Mouse (Mus musculus): Measurements from ENCODE around the gene Itpka. TPM values are rescaled to one million over a fixed set of nuclear protein-coding genes. Genes with fewer than 3 reads are reported as not detected.

Itpka gene
- polyA plus RNA-seq, 1 experiment, result 7.7 TPM

DNA sequence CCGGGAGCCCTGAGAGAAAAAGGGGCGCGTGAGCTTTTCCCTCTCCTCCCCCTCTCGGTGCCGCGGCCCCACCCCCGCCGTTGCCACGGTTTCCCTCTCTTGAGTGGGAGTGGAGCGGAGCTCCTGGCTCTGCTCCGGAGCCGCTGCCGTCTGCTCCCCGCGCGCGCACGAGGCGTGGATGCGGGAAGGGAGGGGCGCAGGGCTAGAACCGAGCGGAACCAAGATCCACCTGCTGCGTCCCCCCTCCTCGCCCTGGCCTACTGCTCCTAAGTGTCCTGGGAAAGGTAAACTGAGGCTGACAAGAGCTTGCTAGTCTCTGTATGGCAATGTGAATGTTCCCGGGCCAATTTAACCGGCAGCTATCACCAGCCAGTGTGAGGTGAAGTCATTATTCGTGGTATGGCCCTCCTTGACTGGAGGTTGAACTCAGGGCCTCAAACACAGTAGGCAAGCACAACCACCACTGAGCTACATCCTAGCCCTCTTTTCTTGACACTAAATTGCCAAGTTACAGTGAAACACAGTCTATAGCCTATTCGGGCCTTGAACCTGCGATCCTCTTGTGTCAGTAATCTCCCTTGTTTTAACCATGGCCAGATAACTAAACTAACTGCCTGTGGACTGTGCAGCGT lies 1.2 kb downstream of the Itpka start:
- Histone ChIP-seq H3K4me1 (ENCODE audit: control insufficient read depth, insufficient read depth, insufficient read length, low read length) (peaks cover 19% of the 10 kb centered on the region; the same call in 1 of the 2 replicates), H3K27ac (replicated peaks; ENCODE audit: low read depth, low read length) (no peak overlapping the region), H3K4me3 (ENCODE audit: insufficient read depth, low read depth, low read length) (peak overlapping the region; percentile 76)

- peaks cover 19% of the 10 kb centered on the region; the same call in 1 of the 2 replicates for H3K4me1 ChIP-seq (ENCODE audit: control insufficient read depth, insufficient read depth, insufficient read length, low read length)
- peak overlapping the region; percentile 76 for H3K4me3 ChIP-seq (ENCODE audit: insufficient read depth, low read depth, low read length)
- H3K27ac ChIP-seq (replicated peaks; ENCODE audit: low read depth, low read length), result no peak overlapping the region
Measured at GRCm38 (mm10) chr2:119743808-119744162, 1.6 kb downstream of the Itpka start.

DNA sequence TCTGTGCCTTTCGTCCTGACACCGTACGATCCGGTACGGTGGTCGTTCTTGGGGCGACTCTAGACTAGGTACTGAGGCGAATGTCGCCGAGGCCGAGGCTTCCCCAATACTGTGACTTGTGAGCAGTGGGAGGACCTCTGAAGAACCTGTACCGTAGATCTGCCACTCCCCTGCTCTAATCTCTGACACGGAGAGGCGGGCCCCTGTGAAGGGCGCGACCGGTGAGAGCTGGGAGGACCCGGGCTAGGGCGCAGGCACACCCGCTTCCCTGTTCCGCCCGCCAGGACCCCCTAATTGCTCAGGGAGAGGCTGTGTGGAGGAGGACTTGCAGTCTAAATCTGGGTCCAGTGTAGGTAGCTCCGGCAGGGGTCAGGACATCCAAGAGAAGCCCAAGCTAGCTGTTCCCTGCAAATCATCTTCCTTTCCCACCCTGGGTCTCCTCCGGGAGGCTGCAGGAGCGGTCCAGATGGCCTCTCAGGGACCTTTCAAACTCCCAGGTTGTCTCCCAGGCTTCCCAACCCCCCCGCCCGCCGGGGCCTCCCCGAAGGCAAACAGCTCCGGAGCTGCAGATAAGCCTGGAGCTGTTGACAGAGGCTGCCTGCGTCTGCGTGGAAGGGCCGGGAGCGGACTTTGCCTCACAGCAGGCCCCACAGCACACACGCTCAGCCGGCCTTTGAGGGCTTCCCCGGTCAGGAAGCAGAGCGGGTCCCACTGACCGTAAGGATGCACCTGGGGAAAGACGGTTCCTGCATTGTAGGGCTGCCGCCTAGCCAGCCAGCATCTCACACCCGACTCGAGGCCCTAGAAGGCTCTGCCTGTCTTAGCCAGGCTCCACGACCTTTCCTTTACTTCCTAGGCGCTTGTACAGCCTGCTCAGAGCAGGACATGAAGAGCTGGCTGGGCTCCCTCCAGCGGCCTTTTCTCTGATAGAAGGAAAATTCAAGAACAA lies 2.3 kb downstream of the Itpka start:
- peak overlapping the region; percentile 21 for H3K4me3 ChIP-seq (ENCODE audit: insufficient read depth, low read depth, low read length)
- H3K27ac ChIP-seq (replicated peaks; ENCODE audit: low read depth, low read length), result no peak overlapping the region
- peaks cover 19% of the 10 kb centered on the region; the same call in 1 of the 2 replicates for H3K4me1 ChIP-seq (ENCODE audit: control insufficient read depth, insufficient read depth, insufficient read length, low read length)

GRCm38 (mm10) chr2:119745281-119745680 lies 3.1 kb downstream of the Itpka start:
- H3K4me3 ChIP-seq (ENCODE audit: insufficient read depth, low read depth, low read length), result no peak overlapping the region
- no peak overlapping the region for H3K27ac ChIP-seq (replicated peaks; ENCODE audit: low read depth, low read length)
- peaks cover 19% of the 10 kb centered on the region; the same call in 1 of the 2 replicates for H3K4me1 ChIP-seq (ENCODE audit: control insufficient read depth, insufficient read depth, insufficient read length, low read length)

GRCm38 (mm10) chr2:119747554-119747953 lies 5.4 kb downstream of the Itpka start:
- Histone ChIP-seq H3K4me1 (ENCODE audit: control insufficient read depth, insufficient read depth, insufficient read length, low read length) (peaks cover 16% of the 10 kb centered on the region; the same call in 1 of the 2 replicates), H3K4me3 (ENCODE audit: insufficient read depth, low read depth, low read length) (no peak overlapping the region), H3K27ac (replicated peaks; ENCODE audit: low read depth, low read length) (no peak overlapping the region)

GRCm38 (mm10) chr2:119749260-119749659 lies 7.1 kb downstream of the Itpka start:
- H3K4me3 ChIP-seq (ENCODE audit: insufficient read depth, low read depth, low read length), result no peak overlapping the region
- H3K4me1 ChIP-seq (ENCODE audit: control insufficient read depth, insufficient read depth, insufficient read length, low read length), result peaks cover 5% of the 10 kb centered on the region; the same call in 1 of the 2 replicates
- no peak overlapping the region for H3K27ac ChIP-seq (replicated peaks; ENCODE audit: low read depth, low read length)

GRCm38 (mm10) chr2:119757601-119758100 lies 15.5 kb downstream of the Itpka start:
- Histone ChIP-seq H3K4me3 (ENCODE audit: insufficient read depth, low read depth, low read length) (peak overlapping the region; percentile 58), H3K4me1 (ENCODE audit: control insufficient read depth, insufficient read depth, insufficient read length, low read length) (no peaks in the 10 kb centered on the region), H3K27ac (replicated peaks; ENCODE audit: low read depth, low read length) (no peak overlapping the region)

DNA sequence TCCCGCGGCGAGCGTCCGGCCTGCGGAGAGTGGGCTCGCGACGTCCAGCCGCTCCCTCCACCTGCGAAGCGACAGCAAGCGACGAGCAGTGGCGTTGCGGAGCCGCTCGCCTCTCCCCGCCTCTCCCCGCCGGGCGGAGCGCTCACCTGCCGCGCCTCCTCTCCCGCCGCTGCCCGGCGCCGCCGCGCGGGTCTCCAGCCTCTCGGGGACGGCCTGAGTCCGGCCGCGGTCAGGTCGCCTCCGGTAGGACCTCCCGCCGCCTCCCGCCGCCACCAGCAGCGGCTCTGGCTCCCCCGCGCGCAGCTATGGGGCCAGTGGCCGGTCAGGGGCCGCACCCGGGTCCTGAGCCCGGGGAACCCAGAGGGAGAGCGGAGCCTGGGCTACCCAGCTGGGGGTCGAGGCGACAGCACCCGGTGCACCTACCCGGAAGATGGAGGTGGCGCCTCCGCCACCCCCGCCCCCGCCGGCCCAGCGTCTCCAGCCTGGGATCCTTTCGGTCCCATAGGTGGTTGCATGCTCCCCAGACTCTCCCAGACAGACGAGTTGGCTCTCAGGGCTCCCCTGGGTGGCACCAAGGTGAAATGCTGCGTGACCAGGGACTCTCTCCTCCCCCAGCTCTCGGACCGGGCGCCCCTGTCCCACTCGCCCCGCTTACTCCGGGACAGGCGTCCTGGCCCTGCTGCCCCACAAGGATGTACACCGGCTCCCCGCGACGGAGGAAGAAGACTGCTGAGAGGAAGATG lies 16.1 kb downstream of the Itpka start:
- Histone ChIP-seq H3K4me1 (ENCODE audit: control insufficient read depth, insufficient read depth, insufficient read length, low read length) (no peaks in the 10 kb centered on the region), H3K4me3 (ENCODE audit: insufficient read depth, low read depth, low read length) (peak overlapping the region; percentile 58), H3K27ac (replicated peaks; ENCODE audit: low read depth, low read length) (no peak overlapping the region)

DNA sequence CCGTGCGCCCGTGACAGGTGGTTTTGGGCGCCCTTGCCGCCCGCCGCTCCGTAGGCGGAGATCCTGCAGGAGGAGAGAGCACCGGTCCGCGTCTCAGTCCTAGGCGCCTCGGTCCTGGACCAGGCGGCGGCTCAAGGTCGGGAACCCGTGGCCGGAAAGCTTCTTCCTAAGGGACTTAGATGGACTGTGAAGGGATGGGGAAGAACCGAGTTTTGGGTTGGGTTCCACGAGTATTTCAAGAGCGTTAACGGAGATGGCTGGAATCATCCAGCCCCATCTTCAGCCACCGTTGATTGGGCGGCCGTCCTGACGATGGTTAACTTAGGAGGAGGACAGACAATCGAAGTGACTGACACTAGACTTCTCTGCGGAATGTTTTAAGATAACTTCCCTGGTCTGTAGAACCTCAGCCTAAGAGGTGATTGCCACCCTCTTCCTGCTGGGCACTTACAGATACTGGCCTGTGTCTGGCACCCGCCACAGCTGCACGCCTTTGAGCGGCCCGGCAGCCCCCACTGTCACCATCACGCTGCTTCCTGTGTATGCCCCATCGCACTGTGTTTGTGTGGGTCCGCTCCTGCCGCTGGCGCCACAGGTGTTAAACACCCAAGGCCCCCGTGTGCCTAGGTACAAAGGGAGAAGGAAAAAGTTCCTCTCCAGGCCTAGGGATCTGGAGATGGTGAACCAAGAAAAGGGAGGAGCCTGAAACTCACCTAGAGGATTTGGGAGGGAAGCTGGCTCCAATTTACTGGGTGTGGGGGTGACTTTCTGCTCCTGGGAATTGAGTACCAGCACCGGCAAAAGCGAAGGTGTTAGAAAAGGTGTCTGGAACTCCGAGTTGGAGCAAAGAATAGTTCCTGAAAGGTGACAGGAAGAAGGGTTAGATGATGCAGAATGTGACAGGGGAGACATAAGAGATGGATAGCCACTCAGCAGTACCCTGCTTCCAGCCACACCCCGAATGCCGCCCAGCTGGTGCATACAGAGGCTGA lies 17.0 kb downstream of the Itpka start:
- peak overlapping the region; percentile 58 for H3K4me3 ChIP-seq (ENCODE audit: insufficient read depth, low read depth, low read length)

DNA sequence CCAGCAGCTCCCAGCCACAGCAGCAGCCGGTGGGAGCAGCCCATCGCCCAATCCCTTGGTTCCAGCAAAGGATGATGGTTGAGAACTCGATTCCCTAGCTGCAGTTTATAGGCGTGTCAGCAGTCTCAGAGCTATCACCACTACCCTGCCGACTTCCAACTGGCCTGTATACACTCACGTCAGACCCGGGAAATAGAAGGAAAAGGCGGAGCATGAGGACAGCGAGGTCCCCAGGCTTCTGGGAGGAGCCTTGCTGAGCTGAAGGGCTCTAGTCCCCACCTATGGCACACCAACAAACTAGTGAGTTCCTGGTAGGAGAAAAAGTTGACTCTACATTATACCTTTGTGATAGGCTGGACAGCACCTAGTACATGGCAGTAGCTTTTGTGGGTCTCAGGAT lies 18.1 kb downstream of the Itpka start, which contains the start of gene Ltk:
Gene Ltk (minus strand): TSS at position 181 of the 400 bp plus-strand sequence.
- Histone ChIP-seq H3K27ac (replicated peaks; ENCODE audit: low read depth, low read length) (no peak within 1 kb of the TSS), H3K4me1 (ENCODE audit: control insufficient read depth, insufficient read depth, insufficient read length, low read length) (no peaks in the 10 kb centered on the region), H3K4me3 (ENCODE audit: insufficient read depth, low read depth, low read length) (no peak within 1 kb of the TSS)

More for the DNA sequence above, 17.0 kb downstream of the Itpka start:
- H3K27ac ChIP-seq (replicated peaks; ENCODE audit: low read depth, low read length), result no peak overlapping the region
- H3K4me1 ChIP-seq (ENCODE audit: control insufficient read depth, insufficient read depth, insufficient read length, low read length), result no peaks in the 10 kb centered on the region

- Histone ChIP-seq H3K4me3 (ENCODE audit: insufficient read depth, low read depth, low read length) (no peak overlapping the region), H3K27ac (replicated peaks; ENCODE audit: low read depth, low read length) (no peak overlapping the region), H3K4me1 (ENCODE audit: control insufficient read depth, insufficient read depth, insufficient read length, low read length) (no peaks in the 10 kb centered on the region)
Measured at GRCm38 (mm10) chr2:119762276-119762675, 20.1 kb downstream of the Itpka start.

- no peak overlapping the region for H3K27ac ChIP-seq (replicated peaks; ENCODE audit: low read depth, low read length)
- H3K4me1 ChIP-seq (ENCODE audit: control insufficient read depth, insufficient read depth, insufficient read length, low read length), result no peaks in the 10 kb centered on the region
- H3K4me3 ChIP-seq (ENCODE audit: insufficient read depth, low read depth, low read length), result no peak overlapping the region
Measured at GRCm38 (mm10) chr2:119763924-119764323, 21.8 kb downstream of the Itpka start.

DNA sequence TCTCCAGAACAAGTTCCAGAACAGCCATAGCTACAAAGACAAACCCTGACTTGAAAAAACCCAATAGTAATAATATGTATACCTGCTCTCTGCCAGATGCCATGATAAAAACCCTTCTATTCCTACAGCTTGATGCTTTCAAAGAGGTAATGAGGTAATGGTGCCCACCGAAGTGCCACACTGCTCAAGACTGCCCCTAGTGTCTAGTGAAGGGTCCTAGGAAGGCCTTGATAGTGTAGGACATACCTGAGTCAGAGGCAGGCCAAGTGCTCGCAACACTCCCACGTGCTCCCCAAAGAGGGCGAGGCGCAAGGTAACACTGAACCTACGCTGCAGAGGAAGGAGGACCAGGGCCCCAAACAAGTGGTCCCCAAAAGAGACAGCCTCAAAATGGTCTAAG lies 25.1 kb downstream of the Itpka start:
- Histone ChIP-seq H3K27ac (replicated peaks; ENCODE audit: low read depth, low read length) (no peak overlapping the region), H3K4me3 (ENCODE audit: insufficient read depth, low read depth, low read length) (no peak overlapping the region), H3K4me1 (ENCODE audit: control insufficient read depth, insufficient read depth, insufficient read length, low read length) (no peaks in the 10 kb centered on the region)

Data from brown adipose tissue, adult 24 weeks (tissue).